Mouse (Mus musculus) CH12.LX (cell line): ENCODE measurements around the gene Ensa. TPM values are rescaled to one million over a fixed set of nuclear protein-coding genes. Genes with fewer than 3 reads are reported as not detected.
"Not testable (repeated sequence)": the region's sequence is repeated elsewhere in the genome, so short reads cannot be mapped to it uniquely, and the experiment has no call there.

Source experiments
- DNase-seq: peaks from one replicate; pipeline ENCODE4 v3.0.0-alpha.2; 2013; ENCODE audit errors: extremely low read depth
- H3K27ac ChIP-seq: 2 replicates; pipeline ENCODE4 v1.5.1; 2012; ENCODE audit warnings: low read depth, mild to moderate bottlenecking, control low read depth, moderate library complexity; ENCODE audit not compliant: insufficient read depth
- H3K27me3 ChIP-seq: replicated peaks from 2 replicates; pipeline ENCODE3; 2012; ENCODE audit warnings: inconsistent platforms
- H3K36me3 ChIP-seq, 2 experiments: replicated peaks in 1 of 2; 2 replicates each; pipeline versions ENCODE3 to v1.6.1; 2012; ENCODE audit warnings: inconsistent platforms in 1 of 2, low read length in 1 of 2, mild to moderate bottlenecking in 1 of 2, mixed read lengths in 1 of 2, moderate library complexity in 1 of 2; ENCODE audit not compliant: control insufficient read depth in 1 of 2, insufficient read depth in 1 of 2
- H3K4me1 ChIP-seq, 2 experiments: 2 replicates each; pipeline ENCODE4 v1.6.1; 2012; ENCODE audit warnings: inconsistent platforms in 1 of 2, moderate library complexity in 1 of 2; ENCODE audit not compliant: insufficient read depth in 2 of 2, control insufficient read depth in 1 of 2
- H3K4me2 ChIP-seq: 2 replicates; pipeline ENCODE4 v1.6.1; 2012; ENCODE audit warnings: low read depth, mild to moderate bottlenecking, control low read depth; ENCODE audit not compliant: poor library complexity, insufficient read depth, severe bottlenecking
- H3K4me3 ChIP-seq, 3 experiments: fragments of 150-350 bp in 1 of 3; sonication (generic) in 1 of 3; replicated peaks in 1 of 3; 2 replicates each; pipeline versions ENCODE3 to v1.5.1; 2011 to 2012; ENCODE audit warnings: low read depth in 2 of 3, low read length in 2 of 3, mild to moderate bottlenecking in 2 of 3, moderate library complexity in 2 of 3, control low read depth in 1 of 3, improper control_type of control experiment in 1 of 3, inconsistent platforms in 1 of 3, mixed read lengths in 1 of 3; ENCODE audit not compliant: poor library complexity in 1 of 3
- H3K79me2 ChIP-seq: replicated peaks from 2 replicates; pipeline ENCODE4 v1.6.1; 2012; ENCODE audit warnings: mild to moderate bottlenecking, moderate library complexity; ENCODE audit not compliant: control insufficient read depth, poor library complexity, insufficient read depth, severe bottlenecking; ENCODE audit errors: extremely low read depth
- H3K9ac ChIP-seq: 2 replicates; pipeline ENCODE4 v1.6.1; 2012; ENCODE audit warnings: low read depth, mild to moderate bottlenecking, control low read depth, moderate library complexity; ENCODE audit not compliant: insufficient read depth
- H3K9me3 ChIP-seq: replicated peaks from 2 replicates; pipeline ENCODE3; 2012; ENCODE audit warnings: low read length, inconsistent platforms, mixed read lengths
- E2F4 ChIP-seq: IDR thresholded peaks from 2 replicates; pipeline ENCODE4 v1.6.1; 2011; ENCODE audit warnings: low read depth, low read length, improper control_type of control experiment; ENCODE audit not compliant: insufficient replicate concordance
- ETS1 ChIP-seq: conservative IDR thresholded peaks from 2 replicates; pipeline ENCODE4 v1.6.1; 2012; ENCODE audit warnings: low read depth, mild to moderate bottlenecking, inconsistent platforms, low read length, improper control_type of control experiment, moderate library complexity
- GABPA ChIP-seq: IDR thresholded peaks from 2 replicates; pipeline ENCODE4 v1.6.1; 2012; ENCODE audit warnings: low read depth, low read length, improper control_type of control experiment, inconsistent platforms; ENCODE audit not compliant: insufficient replicate concordance
- JUN ChIP-seq: IDR thresholded peaks from 2 replicates; pipeline ENCODE4 v1.6.1; 2011; ENCODE audit warnings: low read depth, mild to moderate bottlenecking, low read length, improper control_type of control experiment, moderate library complexity; ENCODE audit not compliant: insufficient read depth
- JUND ChIP-seq: conservative IDR thresholded peaks from 2 replicates; pipeline ENCODE4 v1.6.1; 2011; ENCODE audit warnings: low read depth, low read length, improper control_type of control experiment
- MAFK ChIP-seq: IDR thresholded peaks from 2 replicates; pipeline ENCODE4 v1.6.1; 2011; ENCODE audit warnings: low read length, improper control_type of control experiment; ENCODE audit not compliant: insufficient replicate concordance
- MAZ ChIP-seq: IDR thresholded peaks from 2 replicates; pipeline ENCODE4 v1.6.1; 2012; ENCODE audit warnings: low read depth, mild to moderate bottlenecking, inconsistent platforms, low read length, improper control_type of control experiment, moderate library complexity
- MEF2A ChIP-seq: IDR thresholded peaks from 2 replicates; pipeline ENCODE4 v1.6.1; 2014; ENCODE audit warnings: low read depth, mild to moderate bottlenecking, inconsistent platforms, low read length, improper control_type of control experiment, borderline replicate concordance
- POLR2A ChIP-seq: IDR thresholded peaks from 2 replicates; pipeline ENCODE4 v1.6.1; 2011; ENCODE audit warnings: low read depth, mild to moderate bottlenecking, improper control_type of control experiment, low read length
- RAD21 ChIP-seq: IDR thresholded peaks from 2 replicates; pipeline ENCODE4 v1.6.1; 2011; ENCODE audit warnings: low read depth, mild to moderate bottlenecking, low read length, improper control_type of control experiment, moderate library complexity
- RCOR1 ChIP-seq: conservative IDR thresholded peaks from 2 replicates; pipeline ENCODE4 v1.6.1; 2012; ENCODE audit warnings: low read depth, mild to moderate bottlenecking, inconsistent platforms, low read length, improper control_type of control experiment
- TBP ChIP-seq: conservative IDR thresholded peaks from 2 replicates; pipeline ENCODE4 v1.6.1; 2011; ENCODE audit warnings: low read depth, low read length, improper control_type of control experiment
- UBTF ChIP-seq: IDR thresholded peaks from 2 replicates; pipeline ENCODE4 v1.6.1; 2012; ENCODE audit warnings: low read depth, mild to moderate bottlenecking, inconsistent platforms, low read length, improper control_type of control experiment, moderate library complexity
- USF1 ChIP-seq: IDR thresholded peaks from 2 replicates; pipeline ENCODE4 v1.6.1; 2014; ENCODE audit warnings: low read depth, mild to moderate bottlenecking, inconsistent platforms, low read length, improper control_type of control experiment
- ZMIZ1 ChIP-seq: IDR thresholded peaks from 2 replicates; pipeline ENCODE4 v1.6.1; 2012; ENCODE audit warnings: low read depth, mild to moderate bottlenecking, inconsistent platforms, low read length, improper control_type of control experiment
- dilution Hi-C: fragments of 300-500 bp; cut with MboI; formaldehyde crosslinking; loops from 2 replicates; pipeline ENCODE4 v1.14.3; 2020; ENCODE audit warnings: low sequenced_read_pairs; ENCODE audit not compliant: extremely low pct_unique_long_range_greater_than_20kb, extremely low pct_ligation_motif_present
- in situ Hi-C: fragments of 300-500 bp; cut with MboI; formaldehyde crosslinking; loops from 3 replicates; pipeline ENCODE4 v1.14.3; 2019; ENCODE audit warnings: low sequenced_read_pairs, low pct_ligation_motif_present, low pct_unique_long_range_greater_than_20kb, mixed read lengths
- polyA plus RNA-seq: library from polyadenylated mRNA; unstranded; fragments of >175 nt; gene quantifications from 2 replicates; pipeline ENCODE4 v1.2.1, GENCODE M21; 2012; ENCODE audit warnings: low read depth; ENCODE audit not compliant: insufficient read length
- total RNA-seq, 2 experiments: library from RNA; depleted of rRNA; stranded (reverse); fragments of 300-350 nt in 1 of 2; fragments of >200 nt in 1 of 2; gene quantifications; 2 replicates each; pipeline ENCODE4 v1.2.3; 2012 to 2014

Ensa gene
- total and polyA plus RNA-seq, 3 experiments: 51.5 to 58.4 (median 57.8) TPM

DNA sequence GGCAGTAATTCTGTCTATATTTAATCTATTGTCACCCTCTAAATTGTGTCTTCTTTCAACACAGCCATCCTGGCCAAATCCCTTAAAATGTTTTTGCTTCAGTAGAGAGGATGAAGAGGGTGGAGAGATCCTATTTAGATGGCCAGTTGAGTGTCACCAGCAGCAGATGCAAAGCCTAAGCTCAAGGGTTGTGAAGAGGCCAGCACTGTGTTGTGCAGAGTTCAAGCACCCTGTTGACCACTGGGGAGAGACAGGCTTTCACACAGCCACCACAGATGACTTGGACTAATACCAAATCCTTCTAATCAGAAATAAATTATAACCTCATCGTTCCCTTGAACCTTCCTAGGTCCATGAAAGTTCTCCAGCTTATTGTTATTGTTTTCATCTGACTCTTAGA is 6.3 kb upstream of the Ensa start:
- Histone ChIP-seq H3K79me2 (no peaks in the 10 kb centered on the region), H3K4me2 (no peak overlapping the region), H3K27ac (no peak overlapping the region), H3K4me3 (no peak overlapping the region), H3K4me1 (peaks cover 0 to 8% of the 10 kb centered on the region in 2 experiments; a peak in 2 of 4 replicates), H3K36me3 (peaks cover 26 to 57% of the 10 kb centered on the region in 2 experiments), H3K9ac (no peak overlapping the region), H3K27me3 (no peaks in the 10 kb centered on the region), H3K9me3 (no peaks in the 10 kb centered on the region)
- in situ Hi-C loops: no loop called here
- TF ChIP-seq POLR2A (no peak), MAZ (no peak), TBP (no peak), JUN (no peak), MEF2A (no peak), ZMIZ1 (no peak)
- DNase-seq: no peak
- dilution Hi-C loops: no loop called here

DNA sequence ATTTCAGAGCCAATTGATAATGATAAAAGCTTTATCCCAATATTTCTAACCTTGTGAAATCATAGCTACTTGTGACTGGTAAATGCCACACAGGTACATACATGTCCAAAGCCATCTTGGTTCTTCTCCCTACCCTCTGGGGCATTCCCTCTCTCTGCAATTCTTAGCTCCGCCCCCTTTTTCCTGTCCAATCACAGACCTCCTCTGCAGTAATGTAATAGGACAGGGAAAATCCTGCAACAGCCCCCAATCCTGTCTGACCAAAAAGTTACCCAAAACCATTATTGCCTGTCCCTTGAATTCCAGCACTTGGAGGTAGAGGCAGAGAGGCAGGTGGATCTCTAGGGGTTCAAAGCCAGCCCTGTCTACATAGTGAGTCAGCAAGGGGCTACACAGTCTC is 3.6 kb upstream of the Ensa start:
- Histone ChIP-seq H3K27ac (no peak overlapping the region), H3K9ac (no peak overlapping the region), H3K27me3 (no peaks in the 10 kb centered on the region), H3K9me3 (no peaks in the 10 kb centered on the region), H3K4me2 (no peak overlapping the region), H3K79me2 (peaks cover 10% of the 10 kb centered on the region), H3K4me3 (no peak overlapping the region), H3K36me3 (peaks cover 20 to 38% of the 10 kb centered on the region in 2 experiments), H3K4me1 (peaks cover 2 to 14% of the 10 kb centered on the region in 2 experiments; a peak in 3 of 4 replicates)
- dilution Hi-C loops: no loop called here
- in situ Hi-C loops: no loop called here
- no peak for TF ChIP-seq E2F4
- TF ChIP-seq MAZ: no peak
- TF ChIP-seq GABPA: no peak
- no peak for TF ChIP-seq RCOR1
- TF ChIP-seq TBP: no peak
- no peak for TF ChIP-seq MAFK
- no peak for TF ChIP-seq USF1
- no peak for TF ChIP-seq ETS1
- no peak for TF ChIP-seq JUND
- no peak for TF ChIP-seq UBTF
- no peak for TF ChIP-seq RAD21
- DNase-seq: no peak

DNA sequence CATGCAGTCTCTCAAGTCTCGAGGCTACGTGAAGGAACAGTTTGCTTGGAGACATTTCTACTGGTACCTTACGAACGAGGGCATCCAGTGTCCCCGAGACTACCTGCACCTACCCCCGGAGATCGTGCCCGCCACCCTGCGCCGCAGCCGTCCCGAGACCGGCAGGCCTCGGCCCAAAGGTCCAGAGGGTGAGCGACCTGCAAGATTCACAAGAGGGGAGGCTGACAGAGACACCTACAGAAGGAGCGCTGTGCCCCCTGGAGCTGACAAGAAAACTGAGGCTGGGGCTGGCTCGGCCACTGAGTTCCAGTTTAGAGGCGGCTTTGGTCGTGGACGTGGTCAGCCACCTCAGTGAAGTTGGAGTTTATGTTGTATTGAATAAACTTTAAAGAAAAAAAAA is 2.4 kb upstream of the Ensa start:
- H3K9me3 ChIP-seq, H3K9ac ChIP-seq, dilution Hi-C loops, H3K4me3 ChIP-seq, DNase-seq, in situ Hi-C loops, H3K4me2 ChIP-seq, H3K27ac ChIP-seq, H3K27me3 ChIP-seq: not testable (repeated sequence)
- Histone ChIP-seq H3K4me1 (peaks cover 2 to 26% of the 10 kb centered on the region in 2 experiments; a peak in 3 of 4 replicates), H3K79me2 (peaks cover 22% of the 10 kb centered on the region), H3K36me3 (peaks cover 13 to 40% of the 10 kb centered on the region in 2 experiments)
